Mouse (Mus musculus): Measurements from ENCODE around the gene Tk2. TPM values are rescaled to one million over a fixed set of nuclear protein-coding genes. Genes with fewer than 3 reads are reported as not detected.
"Not testable (repeated sequence)": the region's sequence is repeated elsewhere in the genome, so short reads cannot be mapped to it uniquely, and the experiment has no call there.

Tk2 gene
- 6.3 and 10.7 TPM in 2 replicates for total RNA-seq (2014; rRNA removed; ENCODE audit: low replicate concordance)
- polyA plus RNA-seq (2015; fragmentation: Nextera tagmentation; extraction: Ambion mirVana), result 7.7 and 9.9 TPM in 2 replicates

DNA sequence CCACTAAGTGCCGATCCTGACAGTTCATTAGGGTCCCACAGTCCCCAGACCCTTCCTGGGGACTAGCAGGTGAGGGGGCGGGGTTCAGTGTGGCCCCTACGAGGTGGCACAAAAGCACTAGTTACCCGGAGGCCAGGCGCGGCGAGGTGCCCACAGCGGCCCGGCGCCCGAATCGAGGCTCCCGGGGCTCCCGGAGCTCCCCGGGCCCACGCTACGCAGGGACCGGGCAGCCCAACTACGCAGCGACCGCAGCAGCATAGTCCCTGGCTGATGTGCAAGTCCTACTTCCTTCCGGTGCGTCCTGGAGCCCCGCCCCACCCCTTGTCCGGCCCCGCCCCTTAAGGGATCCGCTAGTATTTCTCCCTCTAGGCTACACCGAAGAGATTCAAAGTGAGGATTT is at the start of gene Tk2:
TSS of gene Tk2 (minus strand) at position 283 of the 400 bp plus-strand sequence.
- ATAC-seq (ENCODE audit: insufficient read depth, low read depth), result peak; percentile 90
- peak within 1 kb of the TSS; percentile 43; the same call in 1 of the 2 replicates for H3K27ac ChIP-seq (ENCODE audit: low read depth)
- under 1% methylated on average over 28 of the region's 28 CpGs for WGBS

DNA sequence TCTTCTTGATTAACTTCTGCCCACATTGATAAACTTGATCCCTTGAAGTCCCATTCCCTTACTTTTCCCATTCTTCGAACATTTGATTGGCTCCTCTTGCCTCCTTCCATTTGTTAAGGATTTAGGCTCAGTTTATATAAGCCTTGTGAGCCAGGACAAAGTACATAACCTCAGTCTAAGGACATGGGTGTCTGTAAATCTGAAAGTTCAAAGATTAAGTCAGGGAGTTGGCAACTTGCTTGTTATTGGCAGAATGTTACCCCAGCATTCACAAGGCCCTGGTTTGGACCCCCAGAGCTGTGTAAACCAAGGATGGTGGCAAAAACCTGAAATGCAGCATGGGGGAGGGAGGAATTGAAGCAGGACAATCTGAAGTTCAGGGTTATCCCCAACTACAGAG is 46.0 kb upstream of the Tk2 start:
- no peak overlapping the region for H3K4me2 ChIP-seq (ENCODE audit: low read depth, low read length)
- 70% methylated on average over 1 of the region's 1 CpGs for WGBS
- ATAC-seq (ENCODE audit: insufficient read depth, low read depth), result no peak
- no peaks in the 10 kb centered on the region for H3K4me1 ChIP-seq (ENCODE audit: control insufficient read depth, insufficient read depth)
- H3K36me3 ChIP-seq (replicated peaks; ENCODE audit: control insufficient read depth, insufficient read depth, low read length), result no peaks in the 10 kb centered on the region
- no peak overlapping the region for H3K9ac ChIP-seq (replicated peaks; ENCODE audit: low read depth, low read length)
- DNase-seq (ENCODE audit: low spot score), result no peak
- H3K27me3 ChIP-seq (ENCODE audit: control insufficient read depth, insufficient read depth, low read length), result no peaks in the 10 kb centered on the region
- TF ChIP-seq CTCF (IDR thresholded peaks at IDR 0.05; ENCODE audit: low read depth) (no peak), EP300 (IDR thresholded peaks at IDR 0.05; ENCODE audit: low read depth) (no peak)
- no peak overlapping the region for H3K27ac ChIP-seq (ENCODE audit: low read depth)
- H3K4me3 ChIP-seq (ENCODE audit: low read depth, low read length), result no peak overlapping the region
- no peaks in the 10 kb centered on the region for H3K9me3 ChIP-seq (replicated peaks; ENCODE audit: control insufficient read depth, low read length)

More for the DNA sequence above, at the start of gene Tk2:
- peaks cover 3% of the 10 kb centered on the region; the same call in 1 of the 2 replicates for H3K36me3 ChIP-seq (replicated peaks; ENCODE audit: control insufficient read depth, insufficient read depth, low read length)
- H3K9me3 ChIP-seq (replicated peaks; ENCODE audit: control insufficient read depth, low read length), result no peaks in the 10 kb centered on the region
- H3K4me1 ChIP-seq (ENCODE audit: control insufficient read depth, insufficient read depth), result peaks cover 9% of the 10 kb centered on the region
- H3K9ac ChIP-seq (replicated peaks; ENCODE audit: low read depth, low read length), result peak within 1 kb of the TSS; percentile 77
- H3K4me2 ChIP-seq (ENCODE audit: low read depth, low read length), result peak within 1 kb of the TSS; percentile 84
- H3K4me3 ChIP-seq (ENCODE audit: low read depth, low read length), result peak within 1 kb of the TSS; percentile 88
- no peak for TF ChIP-seq CTCF (IDR thresholded peaks at IDR 0.05; ENCODE audit: low read depth)
- TF ChIP-seq EP300 (IDR thresholded peaks at IDR 0.05; ENCODE audit: low read depth), result no peak
- DNase-seq (ENCODE audit: low spot score), result peak; percentile 85
- no peaks in the 10 kb centered on the region for H3K27me3 ChIP-seq (ENCODE audit: control insufficient read depth, insufficient read depth, low read length)

DNA sequence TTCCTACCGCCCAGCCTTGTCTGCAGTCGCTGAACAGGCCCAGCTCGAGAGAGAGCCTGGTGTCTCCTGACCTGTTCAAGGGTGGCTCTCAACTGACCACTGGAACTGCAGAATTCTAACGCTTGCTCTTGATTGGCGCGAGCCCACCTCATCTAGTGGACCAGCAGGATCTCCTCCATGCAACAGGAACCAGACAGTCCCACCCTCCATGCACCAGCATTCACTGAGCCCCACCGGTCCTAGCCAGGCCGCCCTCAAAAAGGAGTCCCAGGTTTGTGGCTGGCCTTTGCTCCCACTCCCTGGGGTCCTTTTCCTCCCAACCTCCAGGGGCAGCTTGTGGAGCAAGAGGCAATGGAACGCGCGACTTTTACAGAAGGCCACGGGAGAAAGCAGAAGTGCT is 44.7 kb upstream of the Tk2 start, which contains the start of gene Cmtm2a:
TSS of gene Cmtm2a (minus strand) at position 101 of the 400 bp plus-strand sequence.
- H3K4me1 ChIP-seq (ENCODE audit: control insufficient read depth, insufficient read depth); ATAC-seq (ENCODE audit: insufficient read depth, low read depth); H3K27ac ChIP-seq (ENCODE audit: low read depth); H3K27me3 ChIP-seq (ENCODE audit: control insufficient read depth, insufficient read depth, low read length); H3K9ac ChIP-seq (replicated peaks; ENCODE audit: low read depth, low read length); H3K4me2 ChIP-seq (ENCODE audit: low read depth, low read length); H3K36me3 ChIP-seq (replicated peaks; ENCODE audit: control insufficient read depth, insufficient read depth, low read length); DNase-seq (ENCODE audit: low spot score); H3K4me3 ChIP-seq (ENCODE audit: low read depth, low read length); H3K9me3 ChIP-seq (replicated peaks; ENCODE audit: control insufficient read depth, low read length): not testable (repeated sequence)
- 71% methylated on average over 9 of the region's 12 CpGs for WGBS

DNA sequence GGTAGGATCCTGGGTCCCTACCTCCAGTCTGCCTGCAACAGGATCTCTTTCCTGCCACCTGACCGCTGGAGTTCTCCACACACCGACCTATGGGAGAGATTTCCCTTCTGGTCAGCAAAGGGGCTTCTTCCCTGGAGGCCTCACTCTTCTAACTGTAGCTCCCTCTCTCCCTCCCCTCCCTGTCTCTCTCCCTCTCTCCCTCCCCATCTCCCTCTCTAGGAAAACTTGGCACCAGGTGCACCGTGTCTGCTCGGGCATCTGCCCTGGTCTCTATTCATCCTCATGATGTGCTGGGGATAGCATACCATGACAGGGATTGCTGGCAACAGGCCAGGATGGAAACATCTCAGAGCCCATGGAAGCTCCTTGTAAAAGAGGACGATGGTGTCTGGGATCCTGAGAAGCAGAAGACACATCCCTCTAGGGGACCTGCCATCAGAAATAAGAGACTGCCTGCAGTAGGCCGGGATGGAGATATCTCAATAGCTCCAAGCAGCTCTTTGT is 20.6 kb upstream of the Tk2 start:
- WGBS, result 75% methylated on average over 6 of the region's 6 CpGs
- no peaks in the 10 kb centered on the region for H3K9me3 ChIP-seq (replicated peaks; ENCODE audit: control insufficient read depth, low read length)
- no peak for ATAC-seq (ENCODE audit: insufficient read depth, low read depth)

DNA sequence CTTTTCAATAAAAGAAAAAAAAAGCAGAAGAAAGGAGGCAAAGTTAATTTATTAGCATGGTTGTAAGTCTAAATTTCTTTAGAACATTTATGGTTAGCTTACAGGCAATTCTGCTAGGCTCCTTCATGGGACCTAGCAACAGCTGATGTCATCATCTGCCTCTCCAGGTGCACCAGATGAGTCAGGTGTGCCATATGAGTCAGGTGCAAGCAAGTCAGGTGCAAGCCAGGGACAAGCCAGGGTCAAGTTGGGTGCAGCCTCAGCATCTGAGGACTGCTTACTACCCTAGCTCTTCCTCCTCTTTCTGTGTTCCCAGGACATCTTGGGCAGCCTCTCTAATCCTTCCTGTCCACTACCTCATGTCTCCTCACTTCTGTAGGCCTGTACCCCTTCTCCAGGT is 20.0 kb upstream of the Tk2 start:
- peaks cover 8% of the 10 kb centered on the region; the same call in 1 of the 2 replicates for H3K36me3 ChIP-seq (replicated peaks; ENCODE audit: control insufficient read depth, insufficient read depth, low read length)
- no peak overlapping the region for H3K27ac ChIP-seq (ENCODE audit: low read depth)

More for the DNA sequence above, 20.6 kb upstream of the Tk2 start:
- no peak for DNase-seq (ENCODE audit: low spot score)
- Histone ChIP-seq H3K27ac (ENCODE audit: low read depth) (no peak overlapping the region), H3K4me1 (ENCODE audit: control insufficient read depth, insufficient read depth) (no peaks in the 10 kb centered on the region), H3K9ac (replicated peaks; ENCODE audit: low read depth, low read length) (no peak overlapping the region), H3K4me3 (ENCODE audit: low read depth, low read length) (no peak overlapping the region), H3K27me3 (ENCODE audit: control insufficient read depth, insufficient read depth, low read length) (no peaks in the 10 kb centered on the region), H3K36me3 (replicated peaks; ENCODE audit: control insufficient read depth, insufficient read depth, low read length) (0 out of 2 replicates have a peak, but pooled peaks cover 2% of the 10 kb centered on the region), H3K4me2 (ENCODE audit: low read depth, low read length) (no peak overlapping the region)
- TF ChIP-seq EP300 (IDR thresholded peaks at IDR 0.05; ENCODE audit: low read depth), result no peak
- TF ChIP-seq CTCF (IDR thresholded peaks at IDR 0.05; ENCODE audit: low read depth), result no peak

DNA sequence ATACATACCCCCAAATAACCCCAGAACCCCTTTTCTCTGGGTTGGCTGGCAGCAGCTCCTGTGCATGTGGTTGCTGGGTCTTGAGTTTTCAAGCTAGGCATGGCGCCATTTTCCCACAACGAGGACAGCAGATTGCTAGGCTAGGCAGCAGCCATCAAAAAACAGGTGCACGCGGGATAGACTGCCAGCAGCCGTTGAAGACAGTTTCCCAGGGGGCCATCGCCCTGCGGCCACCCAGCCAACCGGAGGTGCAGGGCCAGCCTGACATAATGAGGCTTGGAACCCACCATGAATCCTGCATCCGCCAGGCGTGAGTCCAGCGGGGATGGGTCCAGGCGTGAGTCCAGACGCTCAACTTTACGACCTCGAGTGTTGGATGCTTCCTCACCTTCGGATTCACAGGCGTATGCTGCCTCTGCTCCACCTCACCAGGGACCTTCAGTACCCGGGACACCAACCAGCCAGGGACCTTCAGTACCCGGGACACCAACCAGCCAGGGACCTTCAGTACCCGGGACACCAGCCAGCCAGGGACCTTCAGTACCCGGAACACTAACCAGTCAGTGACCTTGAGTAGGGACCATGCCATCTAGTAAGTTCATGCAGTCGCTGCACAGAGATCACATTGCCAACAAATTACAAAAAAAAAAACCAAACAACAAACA is 16.0 kb upstream of the Tk2 start:
- H3K4me3 ChIP-seq (ENCODE audit: low read depth, low read length); DNase-seq (ENCODE audit: low spot score); H3K9ac ChIP-seq (replicated peaks; ENCODE audit: low read depth, low read length); H3K4me1 ChIP-seq (ENCODE audit: control insufficient read depth, insufficient read depth); H3K9me3 ChIP-seq (replicated peaks; ENCODE audit: control insufficient read depth, low read length); H3K27ac ChIP-seq (ENCODE audit: low read depth); H3K27me3 ChIP-seq (ENCODE audit: control insufficient read depth, insufficient read depth, low read length); H3K4me2 ChIP-seq (ENCODE audit: low read depth, low read length); ATAC-seq (ENCODE audit: insufficient read depth, low read depth): not testable (repeated sequence)
- 95% methylated on average over 22 of the region's 22 CpGs for WGBS
- H3K36me3 ChIP-seq (replicated peaks; ENCODE audit: control insufficient read depth, insufficient read depth, low read length), result peaks cover 13% of the 10 kb centered on the region

More for the DNA sequence above, 20.0 kb upstream of the Tk2 start:
- Histone ChIP-seq H3K27me3 (ENCODE audit: control insufficient read depth, insufficient read depth, low read length) (no peaks in the 10 kb centered on the region), H3K9me3 (replicated peaks; ENCODE audit: control insufficient read depth, low read length) (no peaks in the 10 kb centered on the region), H3K9ac (replicated peaks; ENCODE audit: low read depth, low read length) (no peak overlapping the region), H3K4me3 (ENCODE audit: low read depth, low read length) (no peak overlapping the region), H3K4me2 (ENCODE audit: low read depth, low read length) (no peak overlapping the region), H3K4me1 (ENCODE audit: control insufficient read depth, insufficient read depth) (no peaks in the 10 kb centered on the region)
- DNase-seq (ENCODE audit: low spot score), result no peak
- no peak for ATAC-seq (ENCODE audit: insufficient read depth, low read depth)
- TF ChIP-seq EP300 (IDR thresholded peaks at IDR 0.05; ENCODE audit: low read depth), result no peak

DNA sequence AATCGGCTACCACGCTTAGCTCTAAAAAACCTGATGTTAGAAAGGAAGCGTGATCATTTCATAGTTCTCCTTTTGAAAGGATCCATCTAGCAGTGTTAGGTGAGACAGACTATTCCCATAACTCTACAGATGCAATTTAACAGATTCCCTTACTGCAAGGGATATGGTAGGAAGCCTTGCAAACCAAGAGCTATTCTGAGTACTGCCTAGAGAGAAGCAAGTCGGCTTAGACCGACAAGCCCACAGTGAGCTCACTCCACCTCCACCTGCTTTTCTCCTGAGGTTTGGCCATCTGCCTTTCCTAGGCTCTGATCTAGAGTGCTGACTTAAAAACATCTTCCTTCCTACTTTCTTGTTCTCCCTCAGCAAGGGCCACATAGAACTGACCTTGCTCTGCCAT is 13.4 kb upstream of the Tk2 start:
- not testable (repeated sequence) for H3K4me3 ChIP-seq (ENCODE audit: low read depth, low read length); H3K27me3 ChIP-seq (ENCODE audit: control insufficient read depth, insufficient read depth, low read length); H3K9me3 ChIP-seq (replicated peaks; ENCODE audit: control insufficient read depth, low read length); H3K4me1 ChIP-seq (ENCODE audit: control insufficient read depth, insufficient read depth); H3K4me2 ChIP-seq (ENCODE audit: low read depth, low read length); ATAC-seq (ENCODE audit: insufficient read depth, low read depth); DNase-seq (ENCODE audit: low spot score); H3K9ac ChIP-seq (replicated peaks; ENCODE audit: low read depth, low read length); H3K27ac ChIP-seq (ENCODE audit: low read depth)
- peaks cover 30% of the 10 kb centered on the region for H3K36me3 ChIP-seq (replicated peaks; ENCODE audit: control insufficient read depth, insufficient read depth, low read length)
- WGBS, result 87% methylated on average over 5 of the region's 5 CpGs
